Mouse (Mus musculus) stomach, embryonic 16.5 days (tissue): ENCODE data around the gene Nedd4. TPM values are rescaled to one million over a fixed set of nuclear protein-coding genes. Genes with fewer than 3 reads are reported as not detected.

ENCODE experiments used
- ATAC-seq: fragments of 200-750 bp; cut with Nextera tagmentation; 2 replicates; pipeline ENCODE4 v1.8.0; 2017; ENCODE audit warnings: moderate number of reproducible peaks, moderate TSS enrichment; ENCODE audit not compliant: insufficient read depth, low FRiP score
- H3K27ac ChIP-seq: fragments of 300-500 bp; sonication (generic); 2 replicates; pipeline ENCODE4 v1.5.1; 2014; ENCODE audit warnings: low read length
- H3K27me3 ChIP-seq: fragments of 300-500 bp; sonication (generic); 2 replicates; pipeline ENCODE4 v1.6.1; 2014; ENCODE audit warnings: low read length, control low read depth, mixed read lengths; ENCODE audit not compliant: control insufficient read depth, insufficient read depth
- H3K36me3 ChIP-seq: fragments of 300-500 bp; sonication (generic); 2 replicates; pipeline ENCODE4 v1.6.1; 2014; ENCODE audit warnings: low read length; ENCODE audit not compliant: control insufficient read depth, insufficient read depth
- H3K4me1 ChIP-seq: fragments of 300-500 bp; sonication (generic); 2 replicates; pipeline ENCODE4 v1.6.1; 2014; ENCODE audit warnings: low read length, control low read depth, mixed read lengths; ENCODE audit not compliant: control insufficient read depth, insufficient read depth
- H3K4me2 ChIP-seq: fragments of 300-500 bp; sonication (generic); 2 replicates; pipeline ENCODE4 v1.6.1; 2014; ENCODE audit warnings: low read depth, low read length, mixed read lengths
- H3K4me3 ChIP-seq: fragments of 300-500 bp; sonication (generic); replicated peaks from 2 replicates; pipeline ENCODE4 v1.5.1; 2014; ENCODE audit warnings: mild to moderate bottlenecking, low read length
- H3K9ac ChIP-seq: fragments of 300-500 bp; sonication (generic); 2 replicates; pipeline ENCODE4 v1.6.1; 2014; ENCODE audit warnings: low read length
- H3K9me3 ChIP-seq: fragments of 300-500 bp; sonication (generic); replicated peaks from 2 replicates; pipeline ENCODE4 v1.6.1; 2016; ENCODE audit warnings: low read length, control low read depth; ENCODE audit not compliant: control insufficient read depth
- WGBS: fragments of 180-500 bp; shearing (Covaris S2); extraction: QIAGEN DNeasy Blood & Tissue Kit; methylation state at CpG from one replicate; pipeline ENCODE4 v1.1.7; 2014; 5-methylcytosine and 5-hydroxymethylcytosine counted together
- polyA plus RNA-seq: library from polyadenylated mRNA; unstranded; fragments of >200 nt; fragmentation: Nextera tagmentation; extraction: Ambion mirVana; gene quantifications from 2 replicates; pipeline ENCODE4 v1.2.1, GENCODE M21; 2015

The Nedd4 gene
- polyA plus RNA-seq, 1 experiment from 2014 or later: 548 TPM

DNA sequence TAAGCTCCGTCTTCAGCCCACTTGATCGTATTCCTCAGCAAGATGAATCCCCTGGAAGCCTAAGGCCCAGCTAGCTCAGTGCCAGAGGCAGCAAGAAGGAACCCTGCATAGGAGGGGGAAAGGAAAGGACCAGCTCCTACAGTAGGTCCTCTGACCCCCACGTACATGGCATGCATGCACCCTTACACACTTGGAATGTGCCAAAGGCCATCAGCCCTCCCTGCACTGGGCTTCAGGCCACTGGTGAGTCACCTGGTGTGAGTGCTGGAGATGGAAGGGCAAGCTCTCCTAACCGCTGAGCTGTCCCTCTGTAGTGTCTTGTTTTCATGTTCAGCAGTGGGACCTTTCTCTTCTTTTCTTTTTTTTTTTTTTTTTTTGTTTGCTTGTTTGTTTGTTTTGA is 52.8 kb downstream of the Nedd4 start:
- no peak for ATAC-seq
- H3K9me3 ChIP-seq: no peaks in the 10 kb centered on the region
- H3K27me3 ChIP-seq: no peaks in the 10 kb centered on the region
- peak overlapping the region; percentile 10; the same call in 1 of the 2 replicates for H3K27ac ChIP-seq
- peaks cover 32% of the 10 kb centered on the region for H3K36me3 ChIP-seq
- WGBS: 85% methylated on average over 4 of the region's 4 CpGs
- no peak overlapping the region for H3K9ac ChIP-seq
- H3K4me2 ChIP-seq: no peak overlapping the region
- H3K4me1 ChIP-seq: no peaks in the 10 kb centered on the region; the same call in 1 of the 2 replicates
- H3K4me3 ChIP-seq: no peak overlapping the region

DNA sequence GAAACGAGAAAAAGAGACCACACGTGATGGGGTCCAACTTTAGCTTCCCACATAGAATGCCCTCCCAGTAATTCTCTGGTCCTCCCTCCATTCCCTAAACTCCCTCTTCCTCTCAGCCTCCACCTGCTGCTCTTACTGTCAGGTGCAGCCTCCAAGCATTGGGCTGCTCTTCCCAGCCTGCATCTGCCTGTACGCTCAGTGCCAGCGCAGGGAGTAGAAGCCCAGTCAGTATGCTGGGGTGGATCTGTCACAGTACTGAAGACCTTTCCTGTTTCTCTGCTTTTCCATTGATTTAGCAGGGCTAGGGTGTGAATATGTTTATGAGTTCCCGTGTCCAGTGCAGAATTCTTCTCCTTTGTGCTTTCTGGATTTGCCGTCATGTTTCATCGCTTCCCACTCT is 54.1 kb downstream of the Nedd4 start:
- Histone ChIP-seq H3K36me3 (peaks cover 33% of the 10 kb centered on the region), H3K9ac (no peak overlapping the region), H3K4me2 (no peak overlapping the region), H3K4me1 (no peaks in the 10 kb centered on the region; the same call in 1 of the 2 replicates), H3K27ac (no peak overlapping the region), H3K27me3 (no peaks in the 10 kb centered on the region), H3K4me3 (no peak overlapping the region), H3K9me3 (no peaks in the 10 kb centered on the region)
- no peak for ATAC-seq
- WGBS: 91% methylated on average over 7 of the region's 7 CpGs

DNA sequence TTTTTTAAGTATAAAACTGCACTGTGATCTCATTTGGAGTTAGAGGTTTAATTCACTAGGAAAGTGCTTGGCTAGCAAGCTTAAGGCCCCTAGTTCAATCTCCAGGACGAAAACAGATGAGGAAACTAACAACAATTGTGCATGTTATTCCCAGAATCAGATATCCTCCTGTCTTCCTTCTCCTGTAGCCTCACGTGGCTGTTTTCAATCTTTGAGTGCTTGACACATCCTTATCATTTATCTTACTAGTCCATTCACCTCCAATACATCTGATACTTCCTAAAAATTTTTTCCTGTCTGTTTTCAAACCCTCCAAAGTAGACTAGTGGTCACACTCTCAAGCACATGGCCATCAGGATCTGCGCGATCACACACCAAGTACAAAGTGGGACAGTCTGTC is 57.0 kb downstream of the Nedd4 start:
- Histone ChIP-seq H3K9me3 (no peaks in the 10 kb centered on the region), H3K36me3 (peaks cover 41% of the 10 kb centered on the region), H3K4me2 (no peak overlapping the region), H3K4me3 (no peak overlapping the region), H3K27ac (no peak overlapping the region), H3K4me1 (no peaks in the 10 kb centered on the region), H3K9ac (no peak overlapping the region), H3K27me3 (no peaks in the 10 kb centered on the region)
- ATAC-seq: no peak
- WGBS: 91% methylated on average over 4 of the region's 4 CpGs

DNA sequence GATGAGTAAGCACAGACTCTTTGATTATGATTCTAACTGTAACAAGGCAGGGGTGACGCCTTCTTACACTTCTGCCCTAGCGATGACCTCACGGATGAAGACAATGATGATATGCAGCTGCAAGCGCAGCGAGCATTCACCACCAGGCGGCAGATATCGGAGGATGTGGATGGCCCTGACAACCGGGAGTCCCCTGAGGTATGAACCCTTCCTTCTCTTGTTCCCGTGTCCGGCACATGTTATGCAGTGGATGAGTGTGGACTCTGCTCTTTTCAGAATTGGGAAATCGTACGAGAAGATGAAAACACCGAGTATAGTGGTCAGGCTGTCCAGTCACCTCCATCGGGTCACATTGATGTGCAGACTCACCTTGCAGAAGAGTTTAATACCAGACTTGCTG is 59.1 kb downstream of the Nedd4 start:
- peaks cover 52% of the 10 kb centered on the region for H3K36me3 ChIP-seq
- ATAC-seq: no peak
- no peaks in the 10 kb centered on the region for H3K27me3 ChIP-seq
- no peak overlapping the region for H3K9ac ChIP-seq
- H3K4me2 ChIP-seq: no peak overlapping the region
- H3K27ac ChIP-seq: no peak overlapping the region
- no peak overlapping the region for H3K4me3 ChIP-seq
- H3K9me3 ChIP-seq: no peaks in the 10 kb centered on the region
- WGBS: 84% methylated on average over 14 of the region's 14 CpGs
- no peaks in the 10 kb centered on the region for H3K4me1 ChIP-seq

DNA sequence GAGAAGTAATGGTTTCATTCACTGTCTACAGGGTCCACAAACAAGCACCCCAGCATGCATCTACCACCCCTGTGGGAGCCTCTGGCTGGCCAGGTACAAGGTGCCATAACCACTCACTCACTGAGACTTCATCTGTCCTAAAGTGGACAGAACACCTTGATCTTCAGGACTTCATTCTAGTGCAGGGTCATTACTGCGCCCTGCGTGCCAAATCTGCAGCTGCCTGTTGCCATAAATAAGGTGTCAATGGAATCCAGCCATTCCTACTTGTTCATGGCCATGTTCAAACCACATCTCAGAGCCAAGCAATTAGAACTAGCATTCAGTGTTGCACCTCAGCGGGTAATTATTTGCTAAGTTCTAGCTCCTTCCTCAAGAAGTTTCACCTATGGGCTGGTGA is 60.5 kb downstream of the Nedd4 start:
- Histone ChIP-seq H3K36me3 (peaks cover 58% of the 10 kb centered on the region), H3K9me3 (no peaks in the 10 kb centered on the region), H3K4me2 (no peak overlapping the region), H3K4me3 (no peak overlapping the region), H3K9ac (no peak overlapping the region), H3K27ac (no peak overlapping the region), H3K4me1 (no peaks in the 10 kb centered on the region), H3K27me3 (no peaks in the 10 kb centered on the region)
- whole genome bisulfite sequencing: 93% methylated on average over 3 of the region's 3 CpGs
- ATAC-seq: no peak

DNA sequence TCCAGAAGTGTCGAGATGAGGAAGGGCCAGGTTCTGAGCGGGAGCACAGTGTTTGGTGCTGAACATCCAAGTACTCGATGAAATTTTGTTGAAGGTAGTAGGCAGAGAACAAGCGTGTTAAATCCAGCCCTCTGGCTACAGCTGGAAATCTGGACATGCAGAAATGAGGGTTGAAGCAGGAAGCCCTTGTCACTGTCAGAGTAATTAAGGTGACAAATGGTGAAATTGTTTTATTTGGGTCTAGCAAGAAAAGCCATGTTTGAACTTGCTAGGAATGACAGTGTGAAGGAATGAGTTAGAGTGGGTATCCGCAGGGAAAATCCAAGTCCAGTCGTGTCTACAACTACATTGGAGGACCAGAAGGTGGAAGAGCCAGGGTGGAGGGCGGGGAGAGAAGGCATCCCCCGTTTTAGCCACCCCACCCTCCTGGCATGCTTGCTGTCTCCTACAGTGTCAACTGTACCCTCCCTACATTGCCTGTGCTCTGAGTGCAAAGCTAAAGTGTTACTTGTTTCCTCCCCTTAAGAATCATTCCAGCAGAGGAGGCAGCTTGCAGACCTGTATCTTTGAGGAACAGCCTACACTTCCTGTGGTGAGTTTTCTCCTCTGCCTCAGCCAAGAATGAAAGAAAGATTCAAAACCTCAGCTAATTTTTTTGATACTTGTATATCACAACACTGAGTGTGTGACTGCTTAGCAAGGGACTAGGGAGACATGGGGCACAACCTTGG is 62.5 kb downstream of the Nedd4 start:
- ATAC-seq: no peak
- H3K27me3 ChIP-seq: no peaks in the 10 kb centered on the region
- 44% methylated on average over 8 of the region's 8 CpGs for WGBS
- H3K36me3 ChIP-seq: peaks cover 53% of the 10 kb centered on the region
- H3K9me3 ChIP-seq: no peaks in the 10 kb centered on the region
- no peaks in the 10 kb centered on the region for H3K4me1 ChIP-seq
- H3K4me2 ChIP-seq: no peak overlapping the region
- no peak overlapping the region for H3K9ac ChIP-seq
- H3K4me3 ChIP-seq: no peak overlapping the region
- no peak overlapping the region for H3K27ac ChIP-seq

DNA sequence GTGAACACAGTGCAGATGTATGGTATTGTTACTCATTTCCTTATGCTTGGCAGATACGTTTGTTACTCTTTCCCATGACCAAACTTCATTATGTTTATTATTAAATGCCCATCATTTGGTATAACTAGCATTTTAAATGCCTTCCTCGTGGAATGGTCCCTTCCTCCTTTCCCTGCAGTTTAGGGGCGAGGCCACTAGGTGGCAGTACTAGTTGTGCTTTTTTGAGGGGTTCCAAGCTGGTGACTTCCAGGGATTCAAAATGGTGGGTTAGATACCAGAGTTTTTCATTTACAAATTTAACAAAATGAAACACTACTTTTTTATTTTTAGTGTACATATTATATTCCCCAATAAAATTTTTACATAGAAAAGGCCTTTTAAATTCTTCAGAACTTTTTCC is 71.8 kb downstream of the Nedd4 start:
- ATAC-seq: no peak
- H3K9me3 ChIP-seq: no peaks in the 10 kb centered on the region

DNA sequence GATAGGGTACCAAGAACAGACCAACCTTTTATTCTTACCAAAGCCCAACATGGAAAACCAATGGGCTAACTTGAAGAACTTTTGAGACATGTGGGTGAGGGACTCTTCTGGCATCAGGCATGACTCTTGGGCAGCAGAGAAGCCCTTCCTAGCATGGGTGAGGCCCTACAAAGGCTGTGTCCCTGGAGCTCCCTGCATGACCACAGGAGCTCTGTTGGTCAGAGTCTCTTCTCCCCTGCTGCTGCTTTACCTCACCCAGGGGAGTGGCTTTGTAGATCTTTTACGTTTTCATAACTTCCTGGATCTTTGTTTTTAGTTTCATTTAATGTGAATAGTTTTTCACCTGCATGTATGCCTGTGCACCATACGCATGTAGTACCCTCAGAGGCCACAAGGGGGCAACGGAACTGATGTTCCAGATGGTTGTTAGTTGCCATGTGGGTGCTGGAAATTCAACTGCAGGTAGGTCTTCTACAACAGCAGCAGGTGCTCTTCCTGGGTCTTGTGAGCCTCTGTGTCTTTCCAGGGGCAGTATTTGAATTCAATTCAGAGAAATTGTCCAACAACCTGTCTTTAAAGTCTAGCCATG is 73.8 kb downstream of the Nedd4 start:
- ATAC-seq: 0 out of 2 replicates have a peak, but pooled peaks have one; percentile 37

More for the DNA sequence above, 71.8 kb downstream of the Nedd4 start:
- H3K27ac ChIP-seq: no peak overlapping the region
- H3K9ac ChIP-seq: no peak overlapping the region
- no peaks in the 10 kb centered on the region for H3K4me1 ChIP-seq
- peaks cover 59% of the 10 kb centered on the region for H3K36me3 ChIP-seq
- H3K4me3 ChIP-seq: no peak overlapping the region
- H3K4me2 ChIP-seq: no peak overlapping the region
- no peaks in the 10 kb centered on the region for H3K27me3 ChIP-seq
- 35% methylated on average over 3 of the region's 3 CpGs for WGBS

GRCm38 (mm10) chr9:72741206-72741605 is 79.1 kb downstream of the Nedd4 start:
- Histone ChIP-seq H3K9ac (no peak overlapping the region), H3K4me2 (no peak overlapping the region), H3K9me3 (no peaks in the 10 kb centered on the region), H3K27ac (no peak overlapping the region), H3K36me3 (peaks cover 61% of the 10 kb centered on the region), H3K4me1 (no peaks in the 10 kb centered on the region), H3K27me3 (no peaks in the 10 kb centered on the region), H3K4me3 (no peak overlapping the region)
- no peak for ATAC-seq
- WGBS: 96% methylated on average over 6 of the region's 6 CpGs

More for the DNA sequence above, 73.8 kb downstream of the Nedd4 start:
- no peaks in the 10 kb centered on the region for H3K4me1 ChIP-seq
- H3K4me3 ChIP-seq: no peak overlapping the region
- H3K4me2 ChIP-seq: no peak overlapping the region
- H3K27me3 ChIP-seq: no peaks in the 10 kb centered on the region
- H3K9me3 ChIP-seq: no peaks in the 10 kb centered on the region
- no peak overlapping the region for H3K9ac ChIP-seq
- WGBS: 55% methylated on average over 3 of the region's 3 CpGs
- no peak overlapping the region for H3K27ac ChIP-seq
- peaks cover 67% of the 10 kb centered on the region for H3K36me3 ChIP-seq
